Mouse (Mus musculus): ENCODE data around the gene Gm28710. TPM values are rescaled to one million over a fixed set of nuclear protein-coding genes. Genes with fewer than 3 reads are reported as not detected.

The Gm28710 gene
- polyA plus RNA-seq, 1 experiment from 2014 or later, result 0.07 TPM

GRCm38 (mm10) chr5:16838991-16839390, 47.4 kb downstream of the Gm28710 start:
- no peaks in the 10 kb centered on the region for H3K27me3 ChIP-seq (replicated peaks; ENCODE audit: insufficient read depth, low read length)
- no peak overlapping the region for H3K4me3 ChIP-seq (ENCODE audit: low read depth, low read length)
- H3K36me3 ChIP-seq (ENCODE audit: insufficient read depth, low read length), result no peaks in the 10 kb centered on the region
- H3K4me2 ChIP-seq (replicated peaks; ENCODE audit: low read depth, low read length), result no peak overlapping the region
- no peaks in the 10 kb centered on the region for H3K9me3 ChIP-seq (ENCODE audit: low read length)
- DNase-seq (ENCODE audit: low spot score) (no peak), ATAC-seq (no peak)
- H3K27ac ChIP-seq (ENCODE audit: low read length), result no peak overlapping the region
- TF ChIP-seq CTCF (IDR thresholded peaks at IDR 0.05) (no peak), EP300 (IDR thresholded peaks at IDR 0.05) (no peak)
- no peak overlapping the region for H3K9ac ChIP-seq (replicated peaks; ENCODE audit: low read depth)
- no peaks in the 10 kb centered on the region for H3K4me1 ChIP-seq (ENCODE audit: insufficient read depth, low read depth, low read length)

- Histone ChIP-seq H3K36me3 (ENCODE audit: insufficient read depth, low read length) (no peaks in the 10 kb centered on the region), H3K27ac (ENCODE audit: low read length) (no peak overlapping the region), H3K9me3 (ENCODE audit: low read length) (no peaks in the 10 kb centered on the region), H3K4me1 (ENCODE audit: insufficient read depth, low read depth, low read length) (no peaks in the 10 kb centered on the region), H3K27me3 (replicated peaks; ENCODE audit: insufficient read depth, low read length) (no peaks in the 10 kb centered on the region), H3K9ac (replicated peaks; ENCODE audit: low read depth) (no peak overlapping the region), H3K4me3 (ENCODE audit: low read depth, low read length) (no peak overlapping the region), H3K4me2 (replicated peaks; ENCODE audit: low read depth, low read length) (no peak overlapping the region)
- ATAC-seq (no peak), DNase-seq (ENCODE audit: low spot score) (peak; percentile 63)
- WGBS, result 50% methylated on average over 2 of the region's 2 CpGs
- TF ChIP-seq CTCF (IDR thresholded peaks at IDR 0.05), result peak; percentile 76
- TF ChIP-seq EP300 (IDR thresholded peaks at IDR 0.05), result no peak
These were observed 77.8 kb downstream of the Gm28710 start for GRCm38 (mm10) chr5:16869309-16869915.

- Histone ChIP-seq H3K4me3 (ENCODE audit: low read depth, low read length) (no peak overlapping the region), H3K9me3 (ENCODE audit: low read length) (no peaks in the 10 kb centered on the region), H3K27ac (ENCODE audit: low read length) (no peak overlapping the region), H3K36me3 (ENCODE audit: insufficient read depth, low read length) (no peaks in the 10 kb centered on the region), H3K27me3 (replicated peaks; ENCODE audit: insufficient read depth, low read length) (no peaks in the 10 kb centered on the region), H3K4me1 (ENCODE audit: insufficient read depth, low read depth, low read length) (no peaks in the 10 kb centered on the region), H3K9ac (replicated peaks; ENCODE audit: low read depth) (no peak overlapping the region), H3K4me2 (replicated peaks; ENCODE audit: low read depth, low read length) (no peak overlapping the region)
- TF ChIP-seq CTCF (IDR thresholded peaks at IDR 0.05) (no peak), EP300 (IDR thresholded peaks at IDR 0.05) (no peak)
- ATAC-seq (no peak), DNase-seq (ENCODE audit: low spot score) (peak; percentile 13)
- WGBS, result 3% methylated on average over 1 of the region's 1 CpGs
These were observed 102.6 kb downstream of the Gm28710 start for GRCm38 (mm10) chr5:16894161-16894560.

- WGBS, result 85% methylated on average over 8 of the region's 8 CpGs
- Histone ChIP-seq H3K4me3 (ENCODE audit: low read depth, low read length) (no peak overlapping the region), H3K4me1 (ENCODE audit: insufficient read depth, low read depth, low read length) (no peaks in the 10 kb centered on the region), H3K4me2 (replicated peaks; ENCODE audit: low read depth, low read length) (no peak overlapping the region), H3K36me3 (ENCODE audit: insufficient read depth, low read length) (no peaks in the 10 kb centered on the region), H3K9ac (replicated peaks; ENCODE audit: low read depth) (no peak overlapping the region), H3K9me3 (ENCODE audit: low read length) (no peaks in the 10 kb centered on the region), H3K27me3 (replicated peaks; ENCODE audit: insufficient read depth, low read length) (no peaks in the 10 kb centered on the region), H3K27ac (ENCODE audit: low read length) (no peak overlapping the region)
- TF ChIP-seq EP300 (IDR thresholded peaks at IDR 0.05), result no peak
- TF ChIP-seq CTCF (IDR thresholded peaks at IDR 0.05), result no peak
- DNase-seq (ENCODE audit: low spot score), result no peak
- no peak for ATAC-seq
These were observed 128.2 kb downstream of the Gm28710 start for GRCm38 (mm10) chr5:16919791-16920190.

GRCm38 (mm10) chr5:16922473-16922872, 130.9 kb downstream of the Gm28710 start:
- Histone ChIP-seq H3K36me3 (ENCODE audit: insufficient read depth, low read length) (no peaks in the 10 kb centered on the region), H3K4me2 (replicated peaks; ENCODE audit: low read depth, low read length) (no peak overlapping the region), H3K4me3 (ENCODE audit: low read depth, low read length) (no peak overlapping the region), H3K27ac (ENCODE audit: low read length) (no peak overlapping the region), H3K9me3 (ENCODE audit: low read length) (no peaks in the 10 kb centered on the region), H3K27me3 (replicated peaks; ENCODE audit: insufficient read depth, low read length) (no peaks in the 10 kb centered on the region), H3K4me1 (ENCODE audit: insufficient read depth, low read depth, low read length) (no peaks in the 10 kb centered on the region), H3K9ac (replicated peaks; ENCODE audit: low read depth) (no peak overlapping the region)
- WGBS, result 50% methylated on average over 1 of the region's 1 CpGs
- no peak for TF ChIP-seq CTCF (IDR thresholded peaks at IDR 0.05)
- no peak for TF ChIP-seq EP300 (IDR thresholded peaks at IDR 0.05)
- ATAC-seq (no peak), DNase-seq (ENCODE audit: low spot score) (no peak)

Other genes with a start within 250 kb of the Gm28710 start
- 2.1 and 3.2 TPM in 2 replicates for gene Hgf, start 238.3 kb upstream of the Gm28710 start, polyA plus RNA-seq (2015; fragmentation: Nextera tagmentation; extraction: Ambion mirVana)